Mouse (Mus musculus): Measurements from ENCODE around the gene Map3k13. TPM values are rescaled to one million over a fixed set of nuclear protein-coding genes. Genes with fewer than 3 reads are reported as not detected.

Map3k13 gene
- polyA plus RNA-seq, 1 experiment from 2014 or later: 0.59 TPM

DNA sequence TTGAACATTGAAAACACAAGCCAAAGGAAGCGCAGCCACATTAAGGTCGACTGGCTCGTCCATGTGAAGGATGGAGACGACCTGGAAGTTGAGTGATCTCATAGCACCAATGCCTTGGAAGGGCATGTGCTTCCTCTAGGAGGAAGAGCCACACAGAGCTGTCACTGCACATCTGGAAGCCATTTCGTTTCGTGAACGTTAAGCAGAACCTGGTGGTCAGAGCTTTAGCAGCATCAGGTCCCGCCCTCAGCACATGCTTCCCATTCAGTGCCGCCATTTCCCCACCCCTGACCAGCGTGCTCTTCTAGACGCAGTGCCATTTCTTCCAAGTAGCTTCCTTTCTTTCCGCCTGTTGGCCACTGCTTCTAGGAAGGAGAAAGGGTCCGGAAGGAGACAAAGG is 134.3 kb downstream of the Map3k13 start:
- Histone ChIP-seq H3K4me1 (replicated peaks; ENCODE audit: control insufficient read depth, insufficient read depth, low read length) (no peaks in the 10 kb centered on the region), H3K9ac (ENCODE audit: low read depth, low read length) (no peak overlapping the region), H3K4me2 (no peak overlapping the region), H3K4me3 (ENCODE audit: low read depth, low read length) (no peak overlapping the region), H3K36me3 (ENCODE audit: control insufficient read depth, insufficient read depth, low read length) (no peaks in the 10 kb centered on the region; the same call in 1 of the 2 replicates), H3K27ac (ENCODE audit: low read depth, low read length) (no peak overlapping the region), H3K9me3 (ENCODE audit: control insufficient read depth, low read length) (no peaks in the 10 kb centered on the region), H3K27me3 (replicated peaks; ENCODE audit: control insufficient read depth, insufficient read depth, low read length) (no peaks in the 10 kb centered on the region)
- DNase-seq (ENCODE audit: low spot score): no peak
- ATAC-seq (replicated peaks; ENCODE audit: low FRiP score): no peak
- 70% methylated on average over 13 of the region's 13 CpGs for WGBS

DNA sequence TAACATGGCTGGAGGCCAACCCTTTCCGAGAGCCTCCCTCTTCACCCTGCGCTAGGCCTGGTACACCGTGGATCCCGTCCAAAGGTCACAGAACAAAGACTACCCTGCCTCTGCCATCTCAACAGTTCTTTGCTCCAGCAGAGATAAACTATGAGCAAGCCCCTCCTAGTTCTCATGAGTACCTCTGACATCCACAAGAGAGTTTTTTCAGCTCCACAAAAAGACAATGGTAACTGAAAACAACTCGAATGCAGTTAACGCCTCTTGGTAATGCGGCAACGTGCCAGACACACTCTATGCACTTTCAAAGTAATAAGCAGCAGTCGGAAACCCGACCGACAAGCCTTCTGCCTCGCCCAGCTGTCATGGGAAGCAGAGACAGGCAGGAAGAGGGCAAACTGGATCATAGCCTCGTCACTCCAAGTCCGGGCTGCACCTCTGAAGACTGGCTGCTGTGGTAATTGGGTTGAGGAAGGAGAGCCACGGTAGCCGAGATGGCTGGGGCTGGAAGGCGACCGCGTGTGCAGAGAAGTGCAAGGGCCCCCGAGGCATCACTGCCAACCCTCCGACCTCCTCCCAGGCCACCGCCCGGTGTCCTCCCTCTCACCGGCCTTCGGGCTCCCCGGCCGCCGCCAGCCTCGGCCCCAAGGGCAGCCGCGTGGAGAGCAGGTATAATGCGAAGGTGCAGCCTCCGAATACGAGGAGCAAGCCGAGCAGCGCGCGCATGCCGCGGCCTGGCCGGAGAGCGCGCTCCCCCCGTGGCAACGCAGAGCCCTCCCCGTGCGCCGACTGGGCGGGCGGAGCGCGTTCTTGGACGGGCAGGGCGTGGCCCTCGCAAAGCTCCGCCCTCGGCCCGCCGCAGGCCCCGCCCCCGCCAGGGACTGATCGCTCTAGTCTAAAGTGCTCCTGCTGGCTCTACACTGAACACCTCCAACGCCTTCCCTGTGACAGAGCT is 152.9 kb downstream of the Map3k13 start, which contains the start of gene Tmem41a:
TSS of gene Tmem41a (minus strand) at position 792 of the 955 bp plus-strand sequence.
- Histone ChIP-seq H3K27ac (ENCODE audit: low read depth, low read length) (peak within 1 kb of the TSS; percentile 47), H3K9me3 (ENCODE audit: control insufficient read depth, low read length) (no peaks in the 10 kb centered on the region), H3K27me3 (replicated peaks; ENCODE audit: control insufficient read depth, insufficient read depth, low read length) (no peaks in the 10 kb centered on the region), H3K4me2 (peak within 1 kb of the TSS; percentile 88), H3K4me1 (replicated peaks; ENCODE audit: control insufficient read depth, insufficient read depth, low read length) (peaks cover 9% of the 10 kb centered on the region; the same call in 1 of the 2 replicates), H3K36me3 (ENCODE audit: control insufficient read depth, insufficient read depth, low read length) (peaks cover 5% of the 10 kb centered on the region), H3K9ac (ENCODE audit: low read depth, low read length) (peak within 1 kb of the TSS; percentile 79), H3K4me3 (ENCODE audit: low read depth, low read length) (peak within 1 kb of the TSS; percentile 72)
- WGBS: 2% methylated on average over 60 of the region's 63 CpGs
- DNase-seq (ENCODE audit: low spot score) (peak; percentile 91), ATAC-seq (replicated peaks; ENCODE audit: low FRiP score) (peak; percentile 99)

DNA sequence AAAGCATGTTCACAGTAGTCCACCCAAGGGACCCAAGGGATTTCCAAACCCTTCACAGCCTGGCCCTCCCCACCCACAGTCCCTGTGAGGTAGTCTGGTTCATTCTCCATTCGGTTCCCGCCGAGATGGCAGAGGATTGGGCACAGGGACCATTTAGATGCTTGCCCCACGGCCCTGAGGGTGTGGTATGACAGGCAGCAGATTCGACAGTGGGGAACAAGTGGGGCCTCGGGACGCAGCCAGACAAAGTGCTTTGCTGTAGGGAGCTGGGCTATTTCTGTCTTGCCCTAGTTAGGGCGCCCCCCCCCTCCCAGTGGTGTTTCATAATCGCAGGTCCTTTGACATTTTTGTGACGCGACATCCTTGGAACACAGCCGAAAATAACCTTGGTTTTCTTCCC is 161.4 kb downstream of the Map3k13 start:
- no peak overlapping the region for H3K9ac ChIP-seq (ENCODE audit: low read depth, low read length)
- H3K36me3 ChIP-seq (ENCODE audit: control insufficient read depth, insufficient read depth, low read length): no peaks in the 10 kb centered on the region
- WGBS: 77% methylated on average over 12 of the region's 12 CpGs
- H3K9me3 ChIP-seq (ENCODE audit: control insufficient read depth, low read length): no peaks in the 10 kb centered on the region
- no peak overlapping the region for H3K4me2 ChIP-seq
- H3K4me1 ChIP-seq (replicated peaks; ENCODE audit: control insufficient read depth, insufficient read depth, low read length): no peaks in the 10 kb centered on the region
- H3K27me3 ChIP-seq (replicated peaks; ENCODE audit: control insufficient read depth, insufficient read depth, low read length): no peaks in the 10 kb centered on the region
- H3K27ac ChIP-seq (ENCODE audit: low read depth, low read length): no peak overlapping the region
- ATAC-seq (replicated peaks; ENCODE audit: low FRiP score) (no peak), DNase-seq (ENCODE audit: low spot score) (no peak)
- H3K4me3 ChIP-seq (ENCODE audit: low read depth, low read length): no peak overlapping the region

DNA sequence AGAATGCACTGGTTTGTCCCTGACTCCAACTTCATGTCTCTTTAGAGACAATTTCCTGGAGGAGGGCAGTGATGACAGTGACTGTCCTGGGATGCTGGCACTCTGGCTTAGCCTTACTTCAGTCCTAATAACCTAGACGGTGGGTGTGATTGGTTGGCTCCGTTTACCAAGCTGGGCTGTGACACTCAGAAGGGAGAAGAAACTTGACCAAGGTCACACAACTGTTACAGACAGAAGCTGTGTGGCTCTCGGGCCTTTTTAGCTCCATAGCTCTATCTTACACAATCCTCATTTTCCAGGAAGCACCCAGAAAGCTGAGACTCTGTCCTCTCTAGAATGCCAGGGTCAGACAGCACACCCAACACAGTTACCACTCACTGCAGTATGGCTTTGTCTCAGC is 171.4 kb downstream of the Map3k13 start:
- no peaks in the 10 kb centered on the region for H3K27me3 ChIP-seq (replicated peaks; ENCODE audit: control insufficient read depth, insufficient read depth, low read length)
- no peak overlapping the region for H3K9ac ChIP-seq (ENCODE audit: low read depth, low read length)
- H3K4me3 ChIP-seq (ENCODE audit: low read depth, low read length): no peak overlapping the region
- 76% methylated on average over 3 of the region's 3 CpGs for WGBS
- H3K9me3 ChIP-seq (ENCODE audit: control insufficient read depth, low read length): no peaks in the 10 kb centered on the region
- no peak for ATAC-seq (replicated peaks; ENCODE audit: low FRiP score)
- no peaks in the 10 kb centered on the region for H3K4me1 ChIP-seq (replicated peaks; ENCODE audit: control insufficient read depth, insufficient read depth, low read length)
- no peaks in the 10 kb centered on the region for H3K36me3 ChIP-seq (ENCODE audit: control insufficient read depth, insufficient read depth, low read length)
- DNase-seq (ENCODE audit: low spot score): no peak
- H3K27ac ChIP-seq (ENCODE audit: low read depth, low read length): no peak overlapping the region
- no peak overlapping the region for H3K4me2 ChIP-seq

DNA sequence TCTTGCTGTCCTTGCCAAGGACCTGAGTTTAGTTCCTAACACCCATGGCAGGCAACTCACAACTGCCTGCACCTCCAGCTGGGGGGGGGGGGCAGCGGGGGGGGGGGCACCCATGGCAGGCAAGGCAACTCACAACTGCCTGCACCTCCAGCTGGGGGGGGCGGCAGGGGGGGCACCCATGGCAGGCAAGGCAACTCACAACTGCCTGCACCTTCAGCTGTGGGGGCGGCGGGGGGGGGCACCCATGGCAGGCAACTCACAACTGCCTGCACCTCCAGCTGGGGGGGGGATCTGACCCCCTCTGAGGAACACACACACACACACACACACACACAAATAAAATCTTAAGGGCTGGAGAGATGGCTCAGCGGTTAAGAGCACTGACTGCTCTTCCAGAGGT is 175.7 kb downstream of the Map3k13 start:
- ATAC-seq (replicated peaks; ENCODE audit: low FRiP score): no peak

DNA sequence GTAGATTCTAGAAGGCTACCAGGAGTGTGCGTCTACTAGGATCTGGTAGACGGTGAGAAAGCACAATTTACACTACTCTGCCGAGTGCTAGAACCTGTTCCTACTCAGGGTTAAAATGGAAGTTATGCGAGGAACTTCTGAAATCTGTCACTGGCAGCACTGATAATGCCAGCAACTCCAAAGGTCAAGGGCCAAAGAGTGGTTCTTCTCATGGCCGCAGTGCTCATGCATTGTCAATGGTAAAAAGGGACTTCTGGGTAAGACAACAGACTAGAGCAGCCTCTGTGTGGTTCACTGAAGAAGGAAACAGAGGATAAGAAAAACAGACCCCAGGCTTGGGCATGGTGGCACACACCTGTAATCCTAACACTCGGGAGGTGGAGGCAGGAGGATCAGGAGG is 176.4 kb downstream of the Map3k13 start:
- WGBS: 67% methylated on average over 6 of the region's 6 CpGs
- no peaks in the 10 kb centered on the region for H3K36me3 ChIP-seq (ENCODE audit: control insufficient read depth, insufficient read depth, low read length)
- DNase-seq (ENCODE audit: low spot score) (no peak), ATAC-seq (replicated peaks; ENCODE audit: low FRiP score) (no peak)
- H3K4me3 ChIP-seq (ENCODE audit: low read depth, low read length): no peak overlapping the region
- H3K4me1 ChIP-seq (replicated peaks; ENCODE audit: control insufficient read depth, insufficient read depth, low read length): no peaks in the 10 kb centered on the region; the same call in 1 of the 2 replicates
- H3K9me3 ChIP-seq (ENCODE audit: control insufficient read depth, low read length): no peaks in the 10 kb centered on the region
- H3K27me3 ChIP-seq (replicated peaks; ENCODE audit: control insufficient read depth, insufficient read depth, low read length): peaks cover 3% of the 10 kb centered on the region; the same call in 1 of the 2 replicates
- H3K27ac ChIP-seq (ENCODE audit: low read depth, low read length): no peak overlapping the region
- H3K9ac ChIP-seq (ENCODE audit: low read depth, low read length): no peak overlapping the region
- H3K4me2 ChIP-seq: no peak overlapping the region

More for the DNA sequence above, 175.7 kb downstream of the Map3k13 start:
- DNase-seq (ENCODE audit: low spot score): no peak
- 80% methylated on average over 5 of the region's 5 CpGs for WGBS
- H3K27me3 ChIP-seq (replicated peaks; ENCODE audit: control insufficient read depth, insufficient read depth, low read length): no peaks in the 10 kb centered on the region
- H3K4me3 ChIP-seq (ENCODE audit: low read depth, low read length): no peak overlapping the region
- H3K4me2 ChIP-seq: no peak overlapping the region
- no peaks in the 10 kb centered on the region for H3K9me3 ChIP-seq (ENCODE audit: control insufficient read depth, low read length)
- H3K36me3 ChIP-seq (ENCODE audit: control insufficient read depth, insufficient read depth, low read length): no peaks in the 10 kb centered on the region
- no peak overlapping the region for H3K27ac ChIP-seq (ENCODE audit: low read depth, low read length)
- no peak overlapping the region for H3K9ac ChIP-seq (ENCODE audit: low read depth, low read length)
- H3K4me1 ChIP-seq (replicated peaks; ENCODE audit: control insufficient read depth, insufficient read depth, low read length): no peaks in the 10 kb centered on the region; the same call in 1 of the 2 replicates

DNA sequence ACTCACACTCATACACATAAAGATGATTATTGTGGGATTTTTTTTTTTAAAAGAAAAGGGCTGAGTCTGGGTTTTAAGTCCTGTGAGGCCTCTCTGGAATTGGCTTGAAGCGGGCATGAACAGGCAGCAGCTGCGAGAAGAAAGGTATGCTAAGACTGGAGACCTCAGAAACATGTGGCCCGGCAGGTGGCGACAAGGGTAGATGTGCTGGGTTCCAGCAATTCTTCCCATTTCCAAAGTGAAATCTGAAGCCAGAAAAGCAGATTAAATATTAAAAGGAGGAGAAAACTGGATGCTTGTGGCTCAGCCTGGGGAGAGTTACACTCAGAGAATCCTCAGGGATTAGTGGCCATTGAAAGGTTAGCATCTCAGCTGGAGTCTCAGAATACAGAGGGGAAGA is 177.3 kb downstream of the Map3k13 start:
- DNase-seq (ENCODE audit: low spot score): no peak
- no peak overlapping the region for H3K4me3 ChIP-seq (ENCODE audit: low read depth, low read length)
- 71% methylated on average over 4 of the region's 4 CpGs for WGBS

DNA sequence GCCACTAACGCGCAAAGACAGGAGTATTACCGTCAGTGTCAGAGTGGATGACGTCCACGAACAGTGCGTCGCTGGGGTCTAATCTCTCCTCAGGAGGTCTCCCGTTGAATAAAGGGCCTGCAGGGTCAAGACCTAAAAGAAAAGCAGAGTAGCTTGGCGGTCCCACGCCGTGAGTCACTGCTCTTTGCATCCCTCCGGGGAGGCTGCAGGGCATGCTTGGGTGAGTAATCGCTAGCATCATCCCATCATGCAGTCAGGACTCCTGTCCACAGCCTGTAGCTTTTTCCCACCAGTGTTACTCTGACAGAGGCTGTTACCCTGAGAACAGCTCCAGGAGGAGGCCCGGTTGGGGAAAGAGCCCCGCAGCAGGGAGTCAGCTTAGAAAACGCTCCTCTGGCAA is 182.1 kb downstream of the Map3k13 start:
- 6% methylated on average over 16 of the region's 16 CpGs for WGBS
- no peak overlapping the region for H3K9ac ChIP-seq (ENCODE audit: low read depth, low read length)

More for the DNA sequence above, 177.3 kb downstream of the Map3k13 start:
- H3K4me1 ChIP-seq (replicated peaks; ENCODE audit: control insufficient read depth, insufficient read depth, low read length): no peaks in the 10 kb centered on the region; the same call in 1 of the 2 replicates
- peaks cover 5% of the 10 kb centered on the region; the same call in 1 of the 2 replicates for H3K27me3 ChIP-seq (replicated peaks; ENCODE audit: control insufficient read depth, insufficient read depth, low read length)
- no peaks in the 10 kb centered on the region for H3K9me3 ChIP-seq (ENCODE audit: control insufficient read depth, low read length)
- no peak for ATAC-seq (replicated peaks; ENCODE audit: low FRiP score)
- no peak overlapping the region for H3K4me2 ChIP-seq
- no peak overlapping the region for H3K27ac ChIP-seq (ENCODE audit: low read depth, low read length)
- no peak overlapping the region for H3K9ac ChIP-seq (ENCODE audit: low read depth, low read length)
- no peaks in the 10 kb centered on the region for H3K36me3 ChIP-seq (ENCODE audit: control insufficient read depth, insufficient read depth, low read length)

More for the DNA sequence above, 182.1 kb downstream of the Map3k13 start:
- ATAC-seq (replicated peaks; ENCODE audit: low FRiP score) (no peak), DNase-seq (ENCODE audit: low spot score) (no peak)
- Histone ChIP-seq H3K27ac (ENCODE audit: low read depth, low read length) (no peak overlapping the region), H3K36me3 (ENCODE audit: control insufficient read depth, insufficient read depth, low read length) (no peaks in the 10 kb centered on the region), H3K9me3 (ENCODE audit: control insufficient read depth, low read length) (no peaks in the 10 kb centered on the region), H3K4me3 (ENCODE audit: low read depth, low read length) (no peak overlapping the region), H3K27me3 (replicated peaks; ENCODE audit: control insufficient read depth, insufficient read depth, low read length) (peaks cover 5% of the 10 kb centered on the region; the same call in 1 of the 2 replicates), H3K4me1 (replicated peaks; ENCODE audit: control insufficient read depth, insufficient read depth, low read length) (no peaks in the 10 kb centered on the region; the same call in 1 of the 2 replicates), H3K4me2 (peak overlapping the region; percentile 30; the same call in 1 of the 2 replicates)

All from liver, embryonic 11.5 days (tissue).